Mouse (Mus musculus) CH12.LX (cell line): ENCODE measurements around the gene Cox11. TPM values are rescaled to one million over a fixed set of nuclear protein-coding genes. Genes with fewer than 3 reads are reported as not detected.

Experiments
- DNase-seq: peaks from one replicate; pipeline ENCODE4 v3.0.0-alpha.2; 2013; ENCODE audit errors: extremely low read depth
- H3K27ac ChIP-seq: 2 replicates; pipeline ENCODE4 v1.5.1; 2012; ENCODE audit warnings: low read depth, mild to moderate bottlenecking, control low read depth, moderate library complexity; ENCODE audit not compliant: insufficient read depth
- H3K27me3 ChIP-seq: replicated peaks from 2 replicates; pipeline ENCODE3; 2012; ENCODE audit warnings: inconsistent platforms
- H3K36me3 ChIP-seq, 2 experiments: replicated peaks in 1 of 2; 2 replicates each; pipeline versions ENCODE3 to v1.6.1; 2012; ENCODE audit warnings: inconsistent platforms in 1 of 2, low read length in 1 of 2, mild to moderate bottlenecking in 1 of 2, mixed read lengths in 1 of 2, moderate library complexity in 1 of 2; ENCODE audit not compliant: control insufficient read depth in 1 of 2, insufficient read depth in 1 of 2
- H3K4me1 ChIP-seq, 2 experiments: 2 replicates each; pipeline ENCODE4 v1.6.1; 2012; ENCODE audit warnings: inconsistent platforms in 1 of 2, moderate library complexity in 1 of 2; ENCODE audit not compliant: insufficient read depth in 2 of 2, control insufficient read depth in 1 of 2
- H3K4me2 ChIP-seq: 2 replicates; pipeline ENCODE4 v1.6.1; 2012; ENCODE audit warnings: low read depth, mild to moderate bottlenecking, control low read depth; ENCODE audit not compliant: poor library complexity, insufficient read depth, severe bottlenecking
- H3K4me3 ChIP-seq, 3 experiments: fragments of 150-350 bp in 1 of 3; sonication (generic) in 1 of 3; replicated peaks in 1 of 3; 2 replicates each; pipeline versions ENCODE3 to v1.5.1; 2011 to 2012; ENCODE audit warnings: low read depth in 2 of 3, low read length in 2 of 3, mild to moderate bottlenecking in 2 of 3, moderate library complexity in 2 of 3, control low read depth in 1 of 3, improper control_type of control experiment in 1 of 3, inconsistent platforms in 1 of 3, mixed read lengths in 1 of 3; ENCODE audit not compliant: poor library complexity in 1 of 3
- H3K79me2 ChIP-seq: replicated peaks from 2 replicates; pipeline ENCODE4 v1.6.1; 2012; ENCODE audit warnings: mild to moderate bottlenecking, moderate library complexity; ENCODE audit not compliant: control insufficient read depth, poor library complexity, insufficient read depth, severe bottlenecking; ENCODE audit errors: extremely low read depth
- H3K9ac ChIP-seq: 2 replicates; pipeline ENCODE4 v1.6.1; 2012; ENCODE audit warnings: low read depth, mild to moderate bottlenecking, control low read depth, moderate library complexity; ENCODE audit not compliant: insufficient read depth
- H3K9me3 ChIP-seq: replicated peaks from 2 replicates; pipeline ENCODE3; 2012; ENCODE audit warnings: low read length, inconsistent platforms, mixed read lengths
- BHLHE40 ChIP-seq: IDR thresholded peaks from 2 replicates; pipeline ENCODE4 v1.6.1; 2011; ENCODE audit warnings: mild to moderate bottlenecking, low read depth, low read length, improper control_type of control experiment
- CHD2 ChIP-seq: IDR thresholded peaks from 2 replicates; pipeline ENCODE4 v1.6.1; 2011; ENCODE audit warnings: low read length, improper control_type of control experiment
- CTCF ChIP-seq, 2 experiments: IDR thresholded peaks in 1 of 2; conservative IDR thresholded peaks in 1 of 2; 2 replicates each; pipeline ENCODE4 v1.5.1; 2011 to 2012; ENCODE audit warnings: low read depth in 2 of 2, low read length in 2 of 2, improper control_type of control experiment in 1 of 2, inconsistent platforms in 1 of 2, mild to moderate bottlenecking in 1 of 2, moderate library complexity in 1 of 2
- E2F4 ChIP-seq: IDR thresholded peaks from 2 replicates; pipeline ENCODE4 v1.6.1; 2011; ENCODE audit warnings: low read depth, low read length, improper control_type of control experiment; ENCODE audit not compliant: insufficient replicate concordance
- ELF1 ChIP-seq: IDR thresholded peaks from 2 replicates; pipeline ENCODE4 v1.6.1; 2014; ENCODE audit warnings: low read depth, mild to moderate bottlenecking, inconsistent platforms, low read length, improper control_type of control experiment
- HCFC1 ChIP-seq: IDR thresholded peaks from 2 replicates; pipeline ENCODE4 v1.6.1; 2012; ENCODE audit warnings: low read depth, mild to moderate bottlenecking, inconsistent platforms, low read length, improper control_type of control experiment
- JUN ChIP-seq: IDR thresholded peaks from 2 replicates; pipeline ENCODE4 v1.6.1; 2011; ENCODE audit warnings: low read depth, mild to moderate bottlenecking, low read length, improper control_type of control experiment, moderate library complexity; ENCODE audit not compliant: insufficient read depth
- KAT2A ChIP-seq: IDR thresholded peaks from 2 replicates; pipeline ENCODE4 v1.6.1; 2012; ENCODE audit warnings: low read length, improper control_type of control experiment, inconsistent platforms; ENCODE audit not compliant: insufficient replicate concordance
- MAZ ChIP-seq: IDR thresholded peaks from 2 replicates; pipeline ENCODE4 v1.6.1; 2012; ENCODE audit warnings: low read depth, mild to moderate bottlenecking, inconsistent platforms, low read length, improper control_type of control experiment, moderate library complexity
- NRF1 ChIP-seq: IDR thresholded peaks from 2 replicates; pipeline ENCODE4 v1.6.1; 2014; ENCODE audit warnings: low read depth, mild to moderate bottlenecking, inconsistent platforms, low read length, improper control_type of control experiment, moderate library complexity
- SIN3A ChIP-seq: IDR thresholded peaks from 2 replicates; pipeline ENCODE4 v1.6.1; 2012; ENCODE audit warnings: low read length, improper control_type of control experiment, inconsistent platforms
- SMC3 ChIP-seq: IDR thresholded peaks from 2 replicates; pipeline ENCODE4 v1.6.1; 2011; ENCODE audit warnings: low read depth, low read length, improper control_type of control experiment
- TCF12 ChIP-seq: IDR thresholded peaks from 2 replicates; pipeline ENCODE4 v1.6.1; 2014; ENCODE audit warnings: low read depth, mild to moderate bottlenecking, inconsistent platforms, low read length, improper control_type of control experiment
- USF2 ChIP-seq: conservative IDR thresholded peaks from 2 replicates; pipeline ENCODE4 v1.6.1; 2011; ENCODE audit warnings: low read depth, low read length, improper control_type of control experiment
- ZNF384 ChIP-seq: IDR thresholded peaks from 2 replicates; pipeline ENCODE4 v1.6.1; 2012; ENCODE audit warnings: low read depth, low read length, improper control_type of control experiment, inconsistent platforms
- dilution Hi-C: fragments of 300-500 bp; cut with MboI; formaldehyde crosslinking; loops from 2 replicates; pipeline ENCODE4 v1.14.3; 2020; ENCODE audit warnings: low sequenced_read_pairs; ENCODE audit not compliant: extremely low pct_unique_long_range_greater_than_20kb, extremely low pct_ligation_motif_present
- in situ Hi-C: fragments of 300-500 bp; cut with MboI; formaldehyde crosslinking; loops from 3 replicates; pipeline ENCODE4 v1.14.3; 2019; ENCODE audit warnings: low sequenced_read_pairs, low pct_ligation_motif_present, low pct_unique_long_range_greater_than_20kb, mixed read lengths
- polyA plus RNA-seq: library from polyadenylated mRNA; unstranded; fragments of >175 nt; gene quantifications from 2 replicates; pipeline ENCODE4 v1.2.1, GENCODE M21; 2012; ENCODE audit warnings: low read depth; ENCODE audit not compliant: insufficient read length
- total RNA-seq, 2 experiments: library from RNA; depleted of rRNA; stranded (reverse); fragments of 300-350 nt in 1 of 2; fragments of >200 nt in 1 of 2; gene quantifications; 2 replicates each; pipeline ENCODE4 v1.2.3; 2012 to 2014

Cox11 gene
- total and polyA plus RNA-seq, 3 experiments, result 43.2 to 64.3 (median 61.4) TPM

- H3K36me3 ChIP-seq, result no peaks in the 10 kb centered on the region
- TF ChIP-seq E2F4 (no peak), ZNF384 (no peak), USF2 (no peak), SMC3 (no peak), JUN (no peak), MAZ (no peak), CTCF (conservative IDR thresholded peaks at IDR 0.05 in 1 of 2, IDR thresholded peaks at IDR 0.05 in 1 of 2; ENCODE audit: low read depth in 2 of 2, low read length in 2 of 2) (no peak), TCF12 (no peak), CHD2 (no peak), ELF1 (no peak), HCFC1 (no peak), SIN3A (no peak), KAT2A (no peak), NRF1 (no peak)
- H3K4me3 ChIP-seq, result no peak within 1 kb of the TSS
- no peak for DNase-seq
- peaks cover 8% of the 10 kb centered on the region for H3K9me3 ChIP-seq
- in situ Hi-C loops, result no loop called here
- H3K27me3 ChIP-seq, result peaks cover 3% of the 10 kb centered on the region
- no peaks in the 10 kb centered on the region for H3K79me2 ChIP-seq
- no peak within 1 kb of the TSS for H3K27ac ChIP-seq
- dilution Hi-C loops, result no loop called here
- H3K9ac ChIP-seq, result no peak within 1 kb of the TSS
- H3K4me2 ChIP-seq, result no peak within 1 kb of the TSS
- H3K4me1 ChIP-seq, result peaks cover 0 to 3% of the 10 kb centered on the region in 2 experiments; a peak in 1 of 4 replicates
These were observed 49.8 kb downstream of the Cox11 start, which contains the start of gene Tom1l1 for GRCm38 (mm10) chr11:90687460-90688416. TSS of gene Tom1l1 (minus strand) at chr11:90688366.

GRCm38 (mm10) chr11:90690361-90690760 is 52.4 kb downstream of the Cox11 start:
- Histone ChIP-seq H3K79me2 (no peaks in the 10 kb centered on the region), H3K4me2 (no peak overlapping the region), H3K9me3 (peaks cover 8% of the 10 kb centered on the region), H3K36me3 (no peaks in the 10 kb centered on the region), H3K4me3 (no peak overlapping the region), H3K27ac (no peak overlapping the region), H3K27me3 (peaks cover 17% of the 10 kb centered on the region), H3K9ac (no peak overlapping the region), H3K4me1 (no peaks in the 10 kb centered on the region)
- in situ Hi-C loops (no loop called here), dilution Hi-C loops (no loop called here)
- TF ChIP-seq BHLHE40, result no peak
- DNase-seq, result no peak
